Mouse (Mus musculus) erythroblast, embryonic 14.5 days (primary cell): ENCODE results near the gene Olfr1111. TPM values are rescaled to one million over a fixed set of nuclear protein-coding genes. Genes with fewer than 3 reads are reported as not detected.
"Not testable (repeated sequence)": the region's sequence is repeated elsewhere in the genome, so short reads cannot be mapped to it uniquely, and the experiment has no call there.

ENCODE experiments used
- H3K27me3 ChIP-seq: 2 replicates; pipeline ENCODE4 v1.6.1; 2012; ENCODE audit warnings: inconsistent platforms; ENCODE audit not compliant: control insufficient read depth
- H3K36me3 ChIP-seq: 2 replicates; pipeline ENCODE4 v1.6.1; 2012; ENCODE audit warnings: mild to moderate bottlenecking, inconsistent platforms; ENCODE audit not compliant: control insufficient read depth
- H3K4me1 ChIP-seq: 2 replicates; pipeline ENCODE4 v1.6.1; 2012; ENCODE audit warnings: inconsistent platforms; ENCODE audit not compliant: control insufficient read depth
- H3K4me3 ChIP-seq: replicated peaks from 2 replicates; pipeline ENCODE3; 2012; ENCODE audit warnings: moderate library complexity, mild to moderate bottlenecking, inconsistent platforms
- H3K9me3 ChIP-seq: 2 replicates; pipeline ENCODE4 v1.6.1; 2012; ENCODE audit warnings: low read length, inconsistent platforms, mixed read lengths; ENCODE audit not compliant: control insufficient read depth
- GATA1 ChIP-seq: IDR thresholded peaks from 2 replicates; pipeline ENCODE4 v1.6.1; 2012; ENCODE audit warnings: low read length, inconsistent platforms, mixed read lengths
- TAL1 ChIP-seq: IDR thresholded peaks from 3 replicates; pipeline ENCODE4 v1.6.1; 2012; ENCODE audit warnings: low read length, inconsistent platforms, mixed read lengths
- polyA plus RNA-seq: library from polyadenylated mRNA; stranded (reverse); fragments of >175 nt; gene quantifications from 2 replicates; pipeline ENCODE4 v1.2.3, GENCODE M21; 2012

The Olfr1111 gene
- not detected in 2 replicates for polyA plus RNA-seq

DNA sequence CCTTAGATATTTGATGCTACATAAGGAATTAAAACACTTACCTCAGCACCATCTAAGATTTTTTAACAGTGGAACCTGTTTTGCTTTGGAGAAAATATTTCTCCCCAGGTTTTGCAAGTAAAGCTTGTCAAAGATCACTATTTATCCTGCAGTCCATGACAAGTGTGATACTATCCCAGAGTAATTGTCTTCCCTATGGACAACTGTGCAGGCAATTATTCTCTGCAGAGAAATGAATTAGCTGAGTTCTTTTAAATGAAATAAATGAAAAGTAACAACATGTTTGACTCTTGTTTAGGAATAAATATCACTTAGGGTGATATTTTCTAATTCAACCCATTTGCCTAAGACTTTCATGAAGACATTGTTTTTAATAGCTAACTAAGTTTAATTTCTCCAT lies at the start of gene Olfr1111:
Gene Olfr1111 (minus strand): TSS at position 101 of the 400 bp plus-strand sequence.
- Histone ChIP-seq H3K9me3 (no peaks in the 10 kb centered on the region; the same call in 1 of the 2 replicates), H3K4me1 (no peaks in the 10 kb centered on the region), H3K4me3 (no peak within 1 kb of the TSS), H3K36me3 (no peaks in the 10 kb centered on the region), H3K27me3 (no peaks in the 10 kb centered on the region)
- no peak for TF ChIP-seq TAL1
- no peak for TF ChIP-seq GATA1

- TF ChIP-seq TAL1 (no peak), GATA1 (no peak)
- H3K9me3 ChIP-seq, result no peaks in the 10 kb centered on the region
- no peaks in the 10 kb centered on the region for H3K4me1 ChIP-seq
- no peaks in the 10 kb centered on the region for H3K36me3 ChIP-seq
- H3K4me3 ChIP-seq, result no peak within 1 kb of the TSS
- no peaks in the 10 kb centered on the region for H3K27me3 ChIP-seq
Measured at GRCm38 (mm10) chr2:87187498-87187897, 35.1 kb upstream of the Olfr1111 start, which contains the start of gene Olfr1112. Gene Olfr1112, plus strand, starts transcription at chr2:87187798.

DNA sequence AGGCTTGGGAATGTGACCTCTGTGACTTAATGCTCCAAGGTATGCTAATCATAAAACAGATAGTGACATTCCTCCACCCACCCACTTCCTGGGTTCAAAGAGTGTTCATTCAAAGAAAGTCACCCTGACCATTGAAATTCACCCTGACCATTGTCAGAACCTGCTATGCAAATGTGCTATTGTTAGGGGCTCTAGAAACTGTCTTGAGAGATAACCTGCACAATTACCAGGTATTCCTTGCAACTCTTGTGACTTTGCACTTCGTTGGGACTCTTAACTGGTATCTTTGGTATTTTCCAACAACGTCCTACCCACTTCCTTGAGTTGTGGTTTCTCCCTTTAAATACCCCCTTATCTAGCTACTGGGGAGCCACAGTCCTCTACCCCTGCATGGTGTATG lies 15.3 kb upstream of the Olfr1111 start:
- H3K36me3 ChIP-seq, H3K4me3 ChIP-seq, H3K4me1 ChIP-seq, H3K27me3 ChIP-seq: not testable (repeated sequence)
- H3K9me3 ChIP-seq, result peaks cover 14% of the 10 kb centered on the region

DNA sequence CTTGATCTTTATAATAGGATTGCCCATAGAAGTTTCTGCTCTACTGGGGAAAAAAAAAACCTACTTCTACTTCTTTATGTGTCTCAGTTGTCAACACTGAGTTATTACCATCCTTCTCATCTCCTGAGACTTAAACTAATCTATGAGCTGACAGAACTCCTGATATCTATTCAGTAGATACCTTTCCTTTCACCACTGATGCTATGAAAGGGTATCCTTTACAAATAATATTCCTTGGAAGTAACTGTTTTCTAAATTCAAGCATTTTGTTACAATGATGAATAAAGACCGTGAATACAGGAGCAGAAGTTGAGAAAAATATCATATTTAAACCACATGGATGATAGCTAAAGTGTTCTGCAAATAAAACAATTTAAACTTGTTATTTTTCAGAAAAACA lies 12.2 kb downstream of the Olfr1111 start, which contains the start of gene Olfr1110:
Gene Olfr1110 (minus strand): TSS at position 101 of the 400 bp plus-strand sequence.
- Histone ChIP-seq H3K27me3 (no peaks in the 10 kb centered on the region), H3K9me3 (no peaks in the 10 kb centered on the region), H3K36me3 (no peaks in the 10 kb centered on the region), H3K4me1 (no peaks in the 10 kb centered on the region), H3K4me3 (no peak within 1 kb of the TSS)
- TF ChIP-seq GATA1 (no peak), TAL1 (no peak)

- Histone ChIP-seq H3K4me3 (no peak within 1 kb of the TSS), H3K27me3 (no peaks in the 10 kb centered on the region), H3K36me3 (no peaks in the 10 kb centered on the region), H3K9me3 (peaks cover 2% of the 10 kb centered on the region; the same call in 1 of the 2 replicates), H3K4me1 (no peaks in the 10 kb centered on the region)
- TF ChIP-seq GATA1 (no peak), TAL1 (no peak)
Measured at GRCm38 (mm10) chr2:87114467-87114866, 38.0 kb downstream of the Olfr1111 start, which contains the start of gene Olfr259. Gene Olfr259, minus strand, starts transcription at chr2:87114567.

Other genes starting within 250 kb of the Olfr1111 start
- not detected in 2 replicates for gene Olfr1098, start 228.1 kb downstream of the Olfr1111 start, polyA plus RNA-seq
- 0.01 TPM in 1 of 2 replicates, not detected in the other for gene Olfr1099, start 191.9 kb downstream of the Olfr1111 start, polyA plus RNA-seq
- gene Olfr1100, start 172.7 kb downstream of the Olfr1111 start, polyA plus RNA-seq, result not detected in 2 replicates
- gene Olfr1101, start 161.4 kb downstream of the Olfr1111 start, polyA plus RNA-seq, result not detected in 2 replicates
- gene Olfr1102, start 154.2 kb downstream of the Olfr1111 start, polyA plus RNA-seq, result not detected in 2 replicates
- not detected in 2 replicates for gene Olfr1104, start 125.5 kb downstream of the Olfr1111 start, polyA plus RNA-seq
- gene Olfr1105, start 116.1 kb downstream of the Olfr1111 start, polyA plus RNA-seq, result not detected in 2 replicates
- gene Olfr1106, start 100.4 kb downstream of the Olfr1111 start, polyA plus RNA-seq, result not detected in 2 replicates
- gene Olfr1107, start 76.8 kb downstream of the Olfr1111 start, polyA plus RNA-seq, result not detected in 2 replicates
- gene Olfr1109, start 56.6 kb downstream of the Olfr1111 start, polyA plus RNA-seq, result not detected in 2 replicates
- gene Olfr259, start 38.1 kb downstream of the Olfr1111 start, polyA plus RNA-seq, result 0.04 TPM in 1 of 2 replicates, not detected in the other
- gene Olfr1110, start 12.3 kb downstream of the Olfr1111 start, polyA plus RNA-seq, result not detected in 2 replicates
- gene Olfr1112, start 35.2 kb upstream of the Olfr1111 start, polyA plus RNA-seq, result not detected in 2 replicates
- not detected in 2 replicates for gene Olfr1113, start 56.3 kb upstream of the Olfr1111 start, polyA plus RNA-seq
- gene Olfr1115, start 95.4 kb upstream of the Olfr1111 start, polyA plus RNA-seq, result not detected in 2 replicates
- under 0.01 TPM in 1 of 2 replicates, not detected in the other for gene Olfr1116, start 114.9 kb upstream of the Olfr1111 start, polyA plus RNA-seq
- not detected in 2 replicates for gene Olfr1118, start 155.0 kb upstream of the Olfr1111 start, polyA plus RNA-seq
- not detected in 2 replicates for gene Olfr1120, start 202.2 kb upstream of the Olfr1111 start, polyA plus RNA-seq
- gene Olfr1121, start 217.3 kb upstream of the Olfr1111 start, polyA plus RNA-seq, result 0.04 TPM in 1 of 2 replicates, not detected in the other
- gene Olfr1122, start 233.2 kb upstream of the Olfr1111 start, polyA plus RNA-seq, result not detected in 2 replicates